ENCODE assay signal across 14 mouse cellular contexts in the genomic region with DNA sequence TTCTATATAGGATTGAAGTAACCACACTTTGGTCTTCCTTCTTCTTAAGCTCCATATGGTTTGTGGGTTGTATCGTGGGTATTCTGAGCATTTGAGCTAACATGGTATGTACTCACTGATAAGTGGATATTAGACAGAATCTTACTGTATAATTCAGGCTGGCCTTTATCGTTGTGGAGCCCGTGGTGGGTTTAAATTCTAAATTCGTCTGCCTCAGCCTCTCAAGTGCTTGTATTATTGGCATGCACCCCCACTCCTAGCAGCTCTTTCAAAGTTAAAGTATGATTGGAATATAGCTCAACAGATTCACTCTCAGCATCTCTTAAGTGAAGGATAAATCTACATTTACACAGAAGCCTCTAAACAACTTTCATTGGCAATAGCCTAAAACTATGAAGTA. TPM values are rescaled to one million over a fixed set of nuclear protein-coding genes. Genes with fewer than 3 reads are reported as not detected.
DNase-seq lines count a peak whose midpoint lies in the region; ATAC-seq and TF ChIP-seq lines count a peak whose summit lies in the region.
"Had no signal": no experiment of that assay in that cellular context is flagged by ENCODE, and none has a peak within 500 bp of the region (broad histone marks: within the 10 kb centered on the region; RNA-seq: fewer than 3 reads in every experiment).

No protein-coding gene starts in this region.

- peak overlapping the region; percentile 66 for H3K4me2 ChIP-seq in heart, embryonic 13.5 days
- no peak overlapping the region for H3K4me2 ChIP-seq in lung, embryonic 16.5 days (ENCODE audit: low read depth, low read length)
- H3K4me2 ChIP-seq in heart, postnatal 0 days (ENCODE audit: low read depth, low read length) = peak overlapping the region; percentile 72
- H3K4me2 ChIP-seq: midbrain, embryonic 15.5 days had no signal

- H3K4me3 ChIP-seq in heart, embryonic 13.5 days = no peak overlapping the region
- no peak overlapping the region for H3K4me3 ChIP-seq in lung, embryonic 16.5 days (ENCODE audit: low read length)
- H3K4me3 ChIP-seq in heart, postnatal 0 days (ENCODE audit: low read depth, low read length) = no peak overlapping the region
- H3K4me3 ChIP-seq in forebrain, embryonic 10.5 days = no peak overlapping the region
- H3K4me3 ChIP-seq: midbrain, embryonic 15.5 days had no signal

- peaks cover 69% of the 10 kb centered on the region for H3K4me1 ChIP-seq in heart, embryonic 13.5 days
- peaks cover 42% of the 10 kb centered on the region for H3K4me1 ChIP-seq in lung, embryonic 16.5 days (replicated peaks; ENCODE audit: control insufficient read depth, insufficient read depth, low read length)
- peaks cover 30% of the 10 kb centered on the region for H3K4me1 ChIP-seq in heart, postnatal 0 days (ENCODE audit: control insufficient read depth, insufficient read depth)
- H3K4me1 ChIP-seq in forebrain, embryonic 10.5 days = no peaks in the 10 kb centered on the region

- H3K36me3 ChIP-seq in heart, embryonic 13.5 days = no peaks in the 10 kb centered on the region
- no peaks in the 10 kb centered on the region for H3K36me3 ChIP-seq in lung, embryonic 16.5 days (ENCODE audit: control insufficient read depth, insufficient read depth, low read length)
- no peaks in the 10 kb centered on the region for H3K36me3 ChIP-seq in heart, postnatal 0 days (replicated peaks; ENCODE audit: control insufficient read depth, insufficient read depth, low read length)
- no peaks in the 10 kb centered on the region for H3K36me3 ChIP-seq in forebrain, embryonic 10.5 days (replicated peaks)
- H3K36me3 ChIP-seq: midbrain, embryonic 15.5 days had no signal

- H3K27ac ChIP-seq in heart, embryonic 13.5 days (replicated peaks) = peak overlapping the region; percentile 94
- peak overlapping the region; percentile 62 for H3K27ac ChIP-seq in lung, embryonic 16.5 days (ENCODE audit: low read length)
- peak overlapping the region; percentile 99 for H3K27ac ChIP-seq in heart, postnatal 0 days (ENCODE audit: low read depth)
- no peak overlapping the region for H3K27ac ChIP-seq in forebrain, embryonic 10.5 days
- H3K27ac ChIP-seq: midbrain, embryonic 15.5 days had no signal

- intact Hi-C loops in heart, postnatal 14 days (cut with DNase I) = no loop called here

- peak overlapping the region; percentile 34; the same call in 1 of the 2 replicates for H3K9ac ChIP-seq in heart, embryonic 13.5 days
- H3K9ac ChIP-seq in lung, embryonic 16.5 days (ENCODE audit: low read length) = no peak overlapping the region
- H3K9ac ChIP-seq in heart, postnatal 0 days (replicated peaks; ENCODE audit: low read depth, low read length) = no peak overlapping the region
- H3K9ac ChIP-seq: midbrain, embryonic 15.5 days had no signal

- no peak for ATAC-seq in heart, embryonic 13.5 days (ENCODE audit: extremely low read depth, insufficient number of reproducible peaks, low FRiP score, low TSS enrichment)
- ATAC-seq in lung, embryonic 16.5 days (ENCODE audit: low read depth) = no peak
- no peak for ATAC-seq in heart, postnatal 0 days (ENCODE audit: insufficient read depth, low read depth)
- ATAC-seq: hindbrain, embryonic 16.5 days; midbrain, embryonic 15.5 days had no signal

- no peaks in the 10 kb centered on the region for H3K27me3 ChIP-seq in heart, embryonic 13.5 days (replicated peaks)
- H3K27me3 ChIP-seq in lung, embryonic 16.5 days (ENCODE audit: control insufficient read depth, insufficient read depth, low read depth, low read length) = no peaks in the 10 kb centered on the region
- no peaks in the 10 kb centered on the region for H3K27me3 ChIP-seq in heart, postnatal 0 days (ENCODE audit: control insufficient read depth, insufficient read depth, low read length)
- H3K27me3 ChIP-seq in forebrain, embryonic 10.5 days (ENCODE audit: poor library complexity, severe bottlenecking) = no peaks in the 10 kb centered on the region
- H3K27me3 ChIP-seq: midbrain, embryonic 15.5 days had no signal

- 24% methylated on average over 4 of the region's 4 CpGs for WGBS in heart, embryonic 13.5 days
- WGBS in lung, embryonic 16.5 days = 54% methylated on average over 4 of the region's 4 CpGs
- WGBS in heart, postnatal 0 days = 8% methylated on average over 4 of the region's 4 CpGs
- 89% methylated on average over 4 of the region's 4 CpGs for WGBS in forebrain, embryonic 10.5 days

- DNase-seq in cerebellum, adult 9-10 months = peak; percentile 13
- DNase-seq in cerebellum, postnatal 25 days = no peak
- DNase-seq in heart, postnatal 14 days = no peak
- DNase-seq in lung, adult 18-20 months = no peak
- peak; percentile 64 for DNase-seq in heart, postnatal 0 days (ENCODE audit: low spot score)
- no peak for DNase-seq in forebrain, embryonic 10.5 days (ENCODE audit: extremely low spot score, low spot score)
- DNase-seq: adrenal gland, postnatal 25 days; cerebellum, postnatal 10 days; kidney, adult 11 months; right cerebral cortex, postnatal 14 days had no signal

- no peak for TF ChIP-seq EP300 in heart, postnatal 0 days (IDR thresholded peaks at IDR 0.05; ENCODE audit: low read depth)

- TF ChIP-seq CTCF in heart, postnatal 0 days (IDR thresholded peaks at IDR 0.05; ENCODE audit: low read depth) = no peak

- no peaks in the 10 kb centered on the region for H3K9me3 ChIP-seq in heart, embryonic 13.5 days
- H3K9me3 ChIP-seq in lung, embryonic 16.5 days (ENCODE audit: control insufficient read depth, low read length) = no peaks in the 10 kb centered on the region
- no peaks in the 10 kb centered on the region for H3K9me3 ChIP-seq in heart, postnatal 0 days (replicated peaks; ENCODE audit: control insufficient read depth, low read length)
- no peaks in the 10 kb centered on the region for H3K9me3 ChIP-seq in forebrain, embryonic 10.5 days
- H3K9me3 ChIP-seq: midbrain, embryonic 15.5 days had no signal

RNA-seq across cellular contexts. Expression of gene Ranbp2, which starts 54.3 kb away (rescaled TPM):
- 14.0 and 15.2 TPM in 2 replicates for polyA plus RNA-seq in heart, embryonic 13.5 days (2015; fragmentation: Nextera tagmentation; extraction: Ambion mirVana)
- 10 to 100 TPM; 52.6 to 54.4 TPM for total RNA-seq in heart, postnatal 14 days (2021)
- polyA plus RNA-seq in lung, embryonic 16.5 days (2015; fragmentation: Nextera tagmentation; extraction: Ambion mirVana) = 26.0 and 29.1 TPM in 2 replicates
- total RNA-seq in heart, postnatal 0 days (2014; rRNA removed; ENCODE audit: low replicate concordance) = 31.8 and 32.9 TPM in 2 replicates
- polyA plus RNA-seq in heart, postnatal 0 days (2015; fragmentation: Nextera tagmentation; extraction: Ambion mirVana) = 7.9 and 8.8 TPM in 2 replicates
- polyA plus RNA-seq in forebrain, embryonic 10.5 days (2016; fragmentation: Nextera tagmentation; extraction: Ambion mirVana) = 29.0 and 30.5 TPM in 2 replicates

Comparison
In these comparisons a context has a peak if more than half of its experiments do, and no peak if none do; other contexts are left out.
1. DNase-seq: peak in cerebellum, adult 9-10 months (single experiment) and heart, postnatal 0 days (single experiment); none in cerebellum, postnatal 25 days (0 of 2), heart, postnatal 14 days (0 of 2), lung, adult 18-20 months (0 of 2) and forebrain, embryonic 10.5 days (single experiment).